Mouse (Mus musculus) spleen, adult 18-20 months (tissue): ENCODE results near the gene Uaca.

Experiments
- DNase-seq, 2 experiments: peaks; one replicate each; pipeline ENCODE4 v3.0.0; 2022; ENCODE audit warnings: mixed read lengths in 2 of 2

Gene Uaca

GRCm38 (mm10) chr9:60838331-60838872 lies 44.1 kb downstream of the Uaca start:
- DNase-seq: no peak

DNA sequence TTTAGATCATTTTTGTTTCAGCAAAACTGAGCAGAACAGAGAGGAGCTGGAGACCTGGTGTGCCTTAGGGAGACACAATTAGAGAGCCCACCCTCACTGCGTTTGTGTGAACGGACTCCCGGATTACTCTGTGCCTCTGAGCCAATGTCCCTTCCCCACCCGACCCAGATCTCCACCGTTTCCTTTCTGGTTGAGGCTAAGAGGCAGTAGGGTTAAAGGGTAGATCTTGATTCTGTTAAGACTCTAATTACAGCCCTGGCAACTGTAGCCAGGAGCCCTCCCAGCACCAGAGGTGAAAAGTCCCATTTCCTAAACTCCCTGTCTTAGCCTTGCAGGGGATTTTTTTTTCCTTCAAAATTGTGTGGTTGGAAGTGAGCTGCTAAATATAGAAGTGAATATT lies 47.1 kb downstream of the Uaca start:
- DNase-seq: no peak

DNA sequence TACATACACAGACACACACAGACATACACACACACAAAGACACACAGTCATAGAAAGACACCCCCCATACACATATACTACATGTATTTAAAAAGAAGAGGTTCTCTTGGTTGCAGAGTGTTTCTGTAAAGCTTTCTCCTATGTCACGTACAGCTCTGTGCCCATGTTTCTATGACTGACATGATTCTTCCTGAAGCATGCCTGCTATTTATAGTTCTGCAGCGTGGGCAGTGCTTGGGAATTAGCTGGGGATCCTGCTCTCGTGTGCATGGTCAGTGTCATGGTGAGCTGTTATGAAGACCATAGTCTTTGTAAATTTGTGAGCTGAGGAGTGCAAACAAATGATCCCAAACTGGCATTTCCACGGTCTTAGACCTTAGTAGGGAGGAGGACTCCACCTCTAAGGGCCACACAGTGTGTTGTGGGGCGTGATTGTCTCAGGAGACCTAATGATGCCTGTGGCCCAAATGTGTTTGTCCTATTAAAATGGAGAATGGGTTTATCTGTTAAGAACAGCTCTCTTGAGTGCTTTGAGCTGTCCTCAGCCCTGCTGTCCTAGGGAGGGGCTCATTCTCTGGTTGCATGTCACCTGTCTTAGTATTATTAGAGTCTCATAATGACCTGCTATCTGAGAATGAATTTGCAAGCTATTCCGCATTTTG lies 49.2 kb downstream of the Uaca start:
- no peak for DNase-seq

- no peak for DNase-seq
These were observed 54.4 kb downstream of the Uaca start for GRCm38 (mm10) chr9:60848730-60849129.

GRCm38 (mm10) chr9:60849986-60850385 lies 55.6 kb downstream of the Uaca start:
- no peak for DNase-seq

GRCm38 (mm10) chr9:60854196-60854595 lies 59.9 kb downstream of the Uaca start:
- DNase-seq: no peak

- peak in 1 of 2 experiments; percentile 31 for DNase-seq
These were observed 63.5 kb downstream of the Uaca start for GRCm38 (mm10) chr9:60857833-60858232.

- no peak for DNase-seq
These were observed 64.1 kb downstream of the Uaca start for GRCm38 (mm10) chr9:60858306-60858960.

DNA sequence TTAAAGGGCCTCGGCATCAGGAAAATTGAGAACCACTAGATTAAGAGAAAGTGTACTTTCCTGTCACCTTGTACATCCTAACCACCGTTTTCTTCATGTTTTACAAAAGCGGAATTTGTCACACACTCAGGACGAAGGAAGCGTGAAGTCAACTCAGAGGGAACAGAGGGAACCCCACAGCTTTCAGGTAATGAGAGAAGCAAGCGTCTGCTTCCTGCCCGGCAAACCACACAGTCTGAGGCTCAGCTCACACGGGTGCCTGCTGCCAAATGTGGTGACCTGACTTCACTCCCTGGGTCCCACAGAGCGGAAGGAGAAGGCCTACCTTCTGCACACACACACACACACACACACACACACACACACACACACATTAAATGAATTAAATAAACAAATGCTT lies 64.7 kb downstream of the Uaca start:
- no peak for DNase-seq

DNA sequence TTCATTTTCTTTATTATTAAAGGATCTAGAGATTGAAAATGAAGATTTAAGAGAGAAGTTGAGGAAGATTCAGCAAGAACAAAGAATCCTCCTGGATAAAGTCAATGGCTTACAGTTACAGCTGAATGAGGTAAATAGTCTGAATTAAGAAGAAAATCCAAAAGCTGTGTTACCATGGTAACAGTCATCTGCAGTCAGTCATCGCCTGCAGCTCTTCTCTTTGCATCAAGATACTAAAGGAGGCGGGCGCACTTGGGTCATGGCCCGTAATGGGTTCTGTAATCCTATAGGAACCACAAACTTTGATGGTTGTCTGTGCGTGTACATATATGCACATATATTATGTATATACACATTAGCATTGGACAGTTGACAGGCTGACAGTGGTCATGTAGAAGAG lies 66.7 kb downstream of the Uaca start:
- DNase-seq: no peak

DNA sequence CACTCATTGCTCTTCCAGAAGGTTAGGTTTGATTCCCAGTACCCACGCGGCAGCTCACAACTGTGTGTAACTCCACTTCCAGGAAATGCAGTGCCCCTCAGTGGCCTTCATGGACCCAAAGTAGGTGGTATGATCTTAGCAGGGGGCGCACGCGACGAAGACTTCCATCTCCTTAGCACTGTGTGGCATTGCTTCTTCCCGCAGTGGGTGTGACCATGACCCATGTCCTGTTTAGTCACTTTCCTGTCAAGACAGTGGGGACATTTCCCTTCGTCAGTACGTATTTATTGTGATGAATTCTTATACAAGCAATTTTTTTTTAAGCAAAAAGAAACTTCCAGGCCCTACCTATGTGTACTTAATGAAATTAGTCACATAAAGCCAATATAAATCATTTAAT lies 70.3 kb downstream of the Uaca start:
- no peak for DNase-seq

DNA sequence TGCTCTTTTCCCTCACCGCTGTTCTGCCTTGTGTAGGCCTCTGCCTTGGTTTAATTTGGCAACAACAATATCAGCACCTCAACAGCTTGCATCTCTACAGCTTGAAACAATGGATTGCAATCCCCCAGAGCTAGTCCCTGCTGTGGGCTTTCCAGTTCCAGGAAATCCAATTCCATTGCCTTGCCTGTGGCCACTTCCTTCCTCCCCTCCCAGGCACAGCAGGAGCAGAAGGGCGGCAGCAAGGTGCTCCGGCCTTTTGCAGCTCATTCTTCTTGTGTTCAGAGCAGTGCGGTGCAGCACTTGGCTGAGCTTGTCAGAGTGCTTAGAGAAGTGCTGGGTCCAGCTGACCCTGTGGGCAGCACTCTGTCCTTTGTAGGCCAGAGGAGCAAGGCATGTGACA lies 71.5 kb downstream of the Uaca start:
- no peak for DNase-seq

GRCm38 (mm10) chr9:60870451-60870850 lies 76.1 kb downstream of the Uaca start:
- DNase-seq: no peak

- DNase-seq: no peak
These were observed 76.7 kb downstream of the Uaca start for GRCm38 (mm10) chr9:60870919-60871503.

DNA sequence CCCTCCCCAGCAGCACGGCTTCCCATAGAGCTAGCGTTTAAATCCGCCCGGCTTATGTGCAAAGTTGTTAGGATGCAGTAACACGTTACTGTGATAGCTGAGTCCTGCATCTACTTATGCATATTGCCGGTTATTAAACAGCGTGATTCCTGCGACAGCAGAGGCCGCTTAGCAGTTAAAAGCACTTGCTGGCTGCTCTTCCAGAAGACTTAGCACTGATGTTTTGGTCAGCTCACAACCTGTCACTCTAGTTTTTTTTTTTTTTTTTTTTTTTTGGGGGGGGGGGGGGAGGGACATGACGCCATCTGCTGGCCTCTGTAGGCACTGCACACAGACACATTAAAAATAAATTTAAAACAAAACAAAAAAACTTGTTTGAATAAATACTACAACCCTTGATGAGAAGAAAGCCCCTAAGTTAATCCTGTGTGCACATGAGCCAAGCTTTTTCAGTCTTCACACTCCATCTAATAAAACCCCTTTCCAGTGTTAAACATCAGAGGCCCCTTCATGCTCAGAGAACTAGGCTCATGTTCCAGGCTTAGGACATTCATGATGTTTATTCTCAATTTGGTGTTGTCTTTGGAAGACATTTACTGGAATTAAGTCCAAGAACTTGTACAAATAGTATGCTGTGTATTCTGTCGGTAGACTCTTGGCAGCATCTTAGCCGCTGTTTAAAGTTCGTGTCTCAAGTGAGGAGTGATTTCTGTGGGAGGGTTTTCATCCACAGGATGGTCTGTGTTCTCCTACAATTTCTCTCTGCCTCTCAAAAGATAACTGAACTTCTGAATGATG lies 79.1 kb downstream of the Uaca start:
- no peak for DNase-seq

- DNase-seq: no peak
These were observed 79.7 kb downstream of the Uaca start for GRCm38 (mm10) chr9:60874055-60874392.

DNA sequence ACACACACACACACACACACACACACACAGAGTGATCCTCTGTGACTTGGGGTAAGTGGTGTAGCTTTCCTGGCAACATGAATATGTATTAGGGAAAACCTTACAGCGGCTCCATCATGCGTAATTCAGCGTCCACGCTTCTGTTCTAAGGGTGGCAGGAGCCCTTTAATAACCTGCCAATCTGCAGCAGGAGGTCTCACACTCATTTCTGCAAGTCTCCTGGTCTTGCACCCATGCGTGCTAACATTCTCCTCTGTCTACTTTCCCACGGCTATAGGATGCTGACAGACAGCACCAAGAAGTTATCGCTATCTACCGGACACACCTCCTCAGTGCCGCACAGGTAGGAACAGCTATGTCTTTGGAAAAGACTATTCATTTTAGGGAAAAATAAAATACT lies 81.7 kb downstream of the Uaca start:
- DNase-seq: no peak

- DNase-seq: no peak
These were observed 82.2 kb downstream of the Uaca start for GRCm38 (mm10) chr9:60876531-60876930.

- DNase-seq: no peak
These were observed 83.8 kb downstream of the Uaca start for GRCm38 (mm10) chr9:60878051-60878557.

DNA sequence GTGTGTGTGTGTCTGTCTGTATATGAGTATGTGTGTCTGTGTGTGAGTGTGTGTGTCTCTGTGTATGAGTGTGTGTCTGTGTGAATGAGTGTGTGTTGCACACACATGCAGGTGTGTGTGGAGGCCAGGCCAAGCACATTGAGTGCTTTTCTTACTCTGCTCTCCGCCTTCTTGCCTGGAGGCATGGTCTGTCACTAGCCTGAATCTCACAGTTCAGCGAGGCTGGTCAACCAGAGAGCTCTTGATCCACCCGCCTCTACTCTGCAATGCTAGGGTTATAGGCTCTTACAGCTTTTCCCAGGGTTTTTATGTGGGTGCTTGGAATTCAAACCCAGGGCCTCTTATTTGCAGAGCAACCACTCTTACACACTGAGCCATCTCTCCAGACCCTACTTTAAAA lies 84.3 kb downstream of the Uaca start:
- DNase-seq: no peak

DNA sequence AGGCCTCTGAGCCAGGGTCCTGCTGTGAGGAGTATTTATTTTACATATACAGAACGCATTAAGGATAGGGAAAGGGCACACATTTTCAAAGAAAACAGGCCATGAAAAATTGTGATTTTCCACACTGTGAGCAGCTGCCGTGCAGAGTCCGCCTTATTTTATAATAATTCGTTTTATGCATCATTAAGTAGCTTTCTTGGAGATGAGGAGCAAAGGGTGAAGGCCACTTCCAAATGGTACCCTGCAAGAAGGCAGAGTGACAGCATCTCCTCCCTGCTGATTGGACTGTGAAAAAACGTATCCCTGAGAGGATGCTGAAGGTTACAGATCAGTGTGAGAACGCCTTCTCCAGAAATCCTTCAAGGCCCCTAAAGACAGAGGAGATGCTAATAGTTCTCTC lies 90.8 kb downstream of the Uaca start:
- DNase-seq: no peak

DNA sequence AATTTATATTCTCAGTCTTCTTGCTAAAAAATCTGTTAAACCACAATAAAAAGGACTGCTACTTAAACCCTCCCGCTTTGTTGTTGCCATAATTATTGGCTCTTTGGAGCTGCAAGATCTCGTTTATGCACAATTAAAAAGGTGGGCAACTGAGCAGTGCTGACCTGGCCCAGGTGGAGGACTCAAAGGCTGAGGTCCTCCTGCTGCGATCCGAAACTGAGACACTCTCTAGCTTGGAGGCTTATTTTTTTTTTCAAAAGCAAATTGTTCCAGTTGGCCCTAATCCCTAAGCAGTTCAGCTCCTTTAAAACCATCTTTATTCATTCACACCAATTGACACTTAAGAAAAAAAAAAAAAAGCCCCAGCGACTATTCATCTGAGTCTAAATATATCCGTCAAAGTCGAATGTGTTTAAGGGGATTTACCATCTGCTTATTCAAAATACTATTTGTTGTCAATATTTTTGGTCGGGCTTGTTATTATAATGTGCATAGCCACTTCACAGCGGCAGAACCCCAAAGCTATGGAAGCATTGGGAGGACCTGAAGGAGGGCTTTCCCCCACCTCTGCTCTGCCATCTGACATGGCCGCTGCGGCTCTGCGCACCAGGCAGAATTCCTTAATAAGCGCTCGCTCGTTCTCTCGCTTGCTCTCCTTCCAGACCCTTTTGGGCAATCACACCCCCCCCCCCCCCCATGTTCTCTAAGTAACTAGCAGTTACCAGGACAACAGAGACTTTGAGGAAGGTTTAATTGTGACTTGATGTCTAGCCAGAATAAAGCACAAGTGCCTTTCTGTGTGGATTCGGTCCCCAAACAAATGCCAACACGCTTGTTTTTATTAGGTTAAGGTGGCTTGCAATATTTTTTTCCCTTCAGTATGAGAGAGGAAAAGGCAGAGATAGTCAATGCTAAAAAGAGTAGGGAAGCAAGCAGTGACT lies 92.4 kb downstream of the Uaca start:
- DNase-seq: no peak
